Mouse (Mus musculus) forebrain, embryonic 12.5 days (tissue): ENCODE results near the gene Ncstn. TPM values are rescaled to one million over a fixed set of nuclear protein-coding genes. Genes with fewer than 3 reads are reported as not detected.
A peak's percentile ranks its signal among the peaks of the same experiment; 100 is the strongest.

Experiments
- ATAC-seq: fragments of 200-750 bp; cut with Nextera tagmentation; 2 replicates; pipeline ENCODE4 v1.8.0; 2017; ENCODE audit warnings: moderate TSS enrichment; ENCODE audit not compliant: low FRiP score
- H3K27ac ChIP-seq: fragments of 300-500 bp; sonication (generic); 2 replicates; pipeline ENCODE4 v1.5.1; 2016; ENCODE audit warnings: mild to moderate bottlenecking
- H3K27me3 ChIP-seq: fragments of 300-500 bp; sonication (generic); 2 replicates; pipeline ENCODE4 v1.6.1; 2016; ENCODE audit warnings: mild to moderate bottlenecking
- H3K36me3 ChIP-seq: fragments of 300-500 bp; sonication (generic); replicated peaks from 2 replicates; pipeline ENCODE4 v1.6.1; 2016; ENCODE audit warnings: mild to moderate bottlenecking
- H3K4me1 ChIP-seq: fragments of 300-500 bp; sonication (generic); 2 replicates; pipeline ENCODE4 v1.6.1; 2016
- H3K4me2 ChIP-seq: fragments of 300-500 bp; sonication (generic); 2 replicates; pipeline ENCODE4 v1.6.1; 2016; ENCODE audit warnings: mild to moderate bottlenecking, moderate library complexity
- H3K4me3 ChIP-seq: fragments of 300-500 bp; sonication (generic); replicated peaks from 2 replicates; pipeline ENCODE4 v1.5.1; 2016; ENCODE audit warnings: mild to moderate bottlenecking
- H3K9ac ChIP-seq: fragments of 300-500 bp; sonication (generic); 2 replicates; pipeline ENCODE4 v1.6.1; 2016; ENCODE audit warnings: mild to moderate bottlenecking
- H3K9me3 ChIP-seq: fragments of 300-500 bp; sonication (generic); 2 replicates; pipeline ENCODE4 v1.6.1; 2016
- WGBS: fragments of 180-500 bp; shearing (Covaris S2); methylation state at CpG from one replicate; pipeline ENCODE4 v1.1.7; 2016; 5-methylcytosine and 5-hydroxymethylcytosine counted together
- polyA plus RNA-seq: library from polyadenylated mRNA; unstranded; fragments of >200 nt; fragmentation: Nextera tagmentation; extraction: Ambion mirVana; gene quantifications from 2 replicates; pipeline ENCODE4 v1.2.1, GENCODE M21; 2016

Ncstn gene
- polyA plus RNA-seq, 1 experiment from 2014 or later = 111 TPM

DNA sequence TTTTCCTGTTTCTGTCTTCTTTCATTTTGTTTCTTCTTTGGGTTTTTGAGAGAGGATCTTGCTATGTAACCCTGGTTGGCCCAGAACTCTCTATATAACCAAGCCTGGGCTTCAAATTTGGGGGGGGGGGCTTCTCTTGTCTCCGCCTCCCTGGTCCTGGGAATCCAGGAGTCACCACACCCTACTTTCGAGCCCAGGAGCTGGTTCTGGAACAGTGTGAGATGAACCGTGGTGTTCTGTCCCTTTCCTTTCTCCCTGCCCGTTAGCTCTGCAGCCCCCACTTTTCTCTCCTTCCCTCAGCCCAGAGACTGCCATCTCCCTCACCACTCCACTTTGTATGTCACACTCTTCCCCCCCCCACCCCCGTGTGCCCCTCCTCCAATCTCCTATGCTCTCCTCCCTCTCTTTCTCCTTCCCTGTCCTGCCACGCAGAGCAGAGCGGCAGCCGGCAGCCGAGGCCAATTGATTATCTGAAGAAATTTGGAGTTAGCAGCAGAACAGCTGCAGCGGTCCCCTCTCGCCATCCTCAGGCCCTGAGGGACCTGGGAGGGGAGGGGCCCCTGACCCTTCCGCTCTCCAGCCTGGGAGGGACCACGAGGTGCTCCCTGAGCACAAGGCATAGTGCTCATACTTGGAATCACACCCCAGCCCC, 33.3 kb downstream of the Ncstn start:
- Histone ChIP-seq H3K4me3 (no peak overlapping the region), H3K36me3 (0 out of 2 replicates have a peak, but pooled peaks cover 4% of the 10 kb centered on the region), H3K4me1 (peaks cover 58% of the 10 kb centered on the region), H3K9me3 (no peaks in the 10 kb centered on the region), H3K4me2 (peak overlapping the region; percentile 31), H3K27me3 (peaks cover 26% of the 10 kb centered on the region), H3K9ac (0 out of 2 replicates have a peak overlapping the region, but pooled peaks have one; percentile 21), H3K27ac (peak overlapping the region; percentile 88)
- ATAC-seq = peak; percentile 34
- WGBS = 24% methylated on average over 13 of the region's 13 CpGs

DNA sequence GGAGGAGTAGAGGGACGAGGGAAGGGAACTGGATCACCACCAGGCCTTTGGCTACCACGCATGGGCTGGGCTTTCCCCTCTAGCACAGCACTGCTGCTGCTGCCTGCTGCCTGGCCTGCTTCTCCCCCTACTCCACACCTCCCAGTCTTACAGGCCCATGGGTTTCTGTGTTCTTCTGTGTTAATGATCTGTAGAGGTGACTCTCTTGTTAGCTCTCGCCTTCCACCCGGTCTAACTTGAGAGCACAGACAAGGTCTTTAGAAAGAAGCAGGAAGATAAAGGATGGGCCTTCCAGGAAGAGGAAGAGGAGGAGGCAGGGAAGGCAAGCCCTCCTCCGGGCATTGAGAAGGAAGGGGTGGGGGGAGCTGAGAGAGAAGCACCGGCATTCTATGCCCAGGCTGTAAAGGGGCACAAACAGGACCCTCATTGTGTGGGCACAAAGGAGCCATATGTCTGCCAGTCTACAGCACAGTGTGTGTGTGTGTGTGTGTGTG, 34.3 kb downstream of the Ncstn start:
- H3K27ac ChIP-seq = peak overlapping the region; percentile 88
- ATAC-seq = peak; percentile 89
- 0 out of 2 replicates have a peak, but pooled peaks cover 4% of the 10 kb centered on the region for H3K36me3 ChIP-seq
- peak overlapping the region; percentile 1; the same call in 1 of the 2 replicates for H3K9ac ChIP-seq
- H3K4me2 ChIP-seq = peak overlapping the region; percentile 31
- no peaks in the 10 kb centered on the region for H3K9me3 ChIP-seq
- H3K4me1 ChIP-seq = peaks cover 48% of the 10 kb centered on the region
- H3K27me3 ChIP-seq = peaks cover 16% of the 10 kb centered on the region
- H3K4me3 ChIP-seq = no peak overlapping the region
- WGBS = 14% methylated on average over 6 of the region's 6 CpGs

DNA sequence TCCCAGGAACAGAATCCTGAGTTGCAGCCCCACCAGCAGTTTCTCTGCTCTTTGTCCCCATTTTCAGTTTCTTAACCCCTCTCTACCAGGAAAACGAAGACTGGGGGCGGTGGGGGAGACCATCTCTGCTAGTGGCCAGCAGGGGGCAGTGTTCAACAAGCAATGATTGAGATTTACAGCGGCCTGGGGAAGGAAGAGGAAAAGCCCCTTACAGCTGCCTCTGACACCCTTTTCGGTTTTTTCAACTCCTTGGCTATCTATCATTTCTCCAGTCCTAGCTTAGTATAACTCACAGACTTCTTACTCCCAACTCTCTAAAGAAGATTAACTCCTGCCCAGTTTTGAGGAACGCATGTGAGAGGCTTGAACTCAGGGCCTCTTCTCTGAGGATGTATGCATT, 35.7 kb downstream of the Ncstn start:
- H3K4me3 ChIP-seq = no peak overlapping the region
- no peak overlapping the region; the same call in 1 of the 2 replicates for H3K4me2 ChIP-seq
- H3K36me3 ChIP-seq = 0 out of 2 replicates have a peak, but pooled peaks cover 4% of the 10 kb centered on the region
- peak; percentile 39; the same call in 1 of the 2 replicates for ATAC-seq
- WGBS = 11% methylated on average over 5 of the region's 5 CpGs
- peaks cover 37% of the 10 kb centered on the region for H3K4me1 ChIP-seq
- peaks cover 4% of the 10 kb centered on the region; the same call in 1 of the 2 replicates for H3K27me3 ChIP-seq
- no peaks in the 10 kb centered on the region for H3K9me3 ChIP-seq
- peak overlapping the region; percentile 88 for H3K27ac ChIP-seq
- H3K9ac ChIP-seq = no peak overlapping the region

DNA sequence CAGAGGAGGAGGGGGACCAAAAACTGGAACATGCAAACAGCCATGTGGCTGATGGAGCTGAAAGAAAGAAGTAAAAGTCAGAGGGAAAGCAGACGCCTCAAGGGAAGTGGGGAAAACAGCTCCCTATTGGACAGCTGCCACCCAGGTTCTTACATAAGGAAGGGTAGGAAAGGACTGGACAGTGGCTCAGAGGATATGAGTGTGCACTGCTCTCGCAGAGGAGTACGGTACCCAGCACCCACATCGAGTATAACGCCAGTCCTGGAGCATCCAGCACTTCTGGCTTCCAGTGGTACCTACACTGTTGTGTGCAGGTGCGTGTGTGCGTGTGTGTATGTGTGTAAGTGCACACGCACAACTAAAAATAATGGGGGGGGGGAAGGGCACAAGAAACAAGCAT, 36.2 kb downstream of the Ncstn start:
- no peak overlapping the region for H3K27ac ChIP-seq
- WGBS = 69% methylated on average over 8 of the region's 8 CpGs
- H3K27me3 ChIP-seq = no peaks in the 10 kb centered on the region; the same call in 1 of the 2 replicates
- H3K4me1 ChIP-seq = peaks cover 37% of the 10 kb centered on the region
- no peak overlapping the region for H3K9ac ChIP-seq
- H3K4me2 ChIP-seq = no peak overlapping the region
- H3K9me3 ChIP-seq = no peaks in the 10 kb centered on the region
- no peak overlapping the region for H3K4me3 ChIP-seq
- no peaks in the 10 kb centered on the region for H3K36me3 ChIP-seq
- no peak for ATAC-seq

DNA sequence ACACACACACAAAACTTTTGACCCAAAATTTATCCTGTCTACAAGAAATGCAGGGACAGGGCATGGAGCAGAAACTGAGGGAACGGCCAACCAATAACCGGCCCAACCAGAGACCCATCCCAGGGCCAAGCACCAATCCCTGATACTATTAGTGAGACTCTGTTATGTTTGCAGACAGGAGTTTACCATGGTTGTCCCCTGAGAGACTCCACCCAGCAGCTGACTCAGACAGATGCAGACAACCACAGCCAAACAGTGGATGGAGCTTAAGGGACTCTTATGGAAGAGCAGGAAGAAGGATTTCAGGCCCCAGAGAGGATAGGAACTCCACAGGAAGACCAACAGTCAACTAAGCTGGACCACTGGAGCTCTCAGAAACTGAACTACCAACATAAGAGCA, 52.7 kb downstream of the Ncstn start:
- H3K4me1 ChIP-seq = peaks cover 32% of the 10 kb centered on the region
- H3K9me3 ChIP-seq = no peaks in the 10 kb centered on the region
- 95% methylated on average over 2 of the region's 2 CpGs for WGBS
- H3K9ac ChIP-seq = no peak overlapping the region
- H3K36me3 ChIP-seq = no peaks in the 10 kb centered on the region
- no peaks in the 10 kb centered on the region for H3K27me3 ChIP-seq
- H3K4me3 ChIP-seq = no peak overlapping the region
- ATAC-seq = no peak
- H3K4me2 ChIP-seq = no peak overlapping the region
- no peak overlapping the region for H3K27ac ChIP-seq

DNA sequence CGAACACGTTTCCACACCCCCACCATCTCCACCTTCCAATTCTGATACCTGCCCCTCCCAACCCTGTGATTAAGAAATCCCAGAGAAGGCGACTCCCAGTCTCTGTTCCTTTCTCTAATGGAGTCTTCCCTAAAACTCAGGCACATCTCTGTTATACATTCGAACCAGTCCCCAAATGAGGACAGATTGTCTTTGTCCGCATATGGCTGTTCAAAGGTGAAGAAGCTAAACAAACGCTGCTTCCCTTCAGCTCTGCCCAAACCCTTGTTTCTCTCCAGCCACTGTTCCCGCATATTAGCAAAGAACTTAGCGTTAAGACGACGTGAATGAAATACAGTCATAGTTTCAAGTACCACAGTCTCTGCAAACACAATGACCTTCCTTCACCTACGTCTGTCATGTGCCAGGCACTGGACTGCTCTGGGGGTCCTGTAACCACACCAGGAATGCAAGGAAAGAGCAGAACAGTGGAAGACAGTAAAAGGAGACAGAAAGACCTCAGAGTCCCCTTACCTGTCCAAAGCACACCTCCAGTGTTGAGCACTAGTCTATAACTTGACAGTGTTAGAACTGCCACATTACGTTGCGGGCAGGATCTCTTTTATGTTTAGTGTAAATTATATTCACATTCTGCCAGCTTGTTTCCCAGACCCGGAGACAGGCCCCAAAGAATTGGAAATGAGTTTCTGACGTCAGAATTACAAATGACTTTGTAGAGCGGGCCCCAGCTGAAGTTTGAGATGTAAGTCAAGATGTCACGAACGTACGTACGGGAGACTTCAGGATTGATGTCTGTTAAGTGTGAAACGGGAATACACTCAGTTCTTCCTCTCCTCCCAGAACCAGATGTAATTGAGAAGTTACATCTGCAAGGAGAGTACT, 54.0 kb downstream of the Ncstn start, which contains the start of gene Vangl2:
TSS of gene Vangl2 (minus strand) at position 51 of the 882 bp plus-strand sequence.
- peak within 1 kb of the TSS; percentile 97 for H3K4me2 ChIP-seq
- peaks cover 44% of the 10 kb centered on the region for H3K4me1 ChIP-seq
- H3K27ac ChIP-seq = peak within 1 kb of the TSS; percentile 98
- H3K27me3 ChIP-seq = no peaks in the 10 kb centered on the region
- H3K9me3 ChIP-seq = no peaks in the 10 kb centered on the region
- peak within 1 kb of the TSS; percentile 92 for H3K4me3 ChIP-seq
- peak within 1 kb of the TSS; percentile 51; the same call in 1 of the 2 replicates for H3K9ac ChIP-seq
- ATAC-seq = no peak
- WGBS = 29% methylated on average over 21 of the region's 21 CpGs
- H3K36me3 ChIP-seq = 0 out of 2 replicates have a peak, but pooled peaks cover 6% of the 10 kb centered on the region

DNA sequence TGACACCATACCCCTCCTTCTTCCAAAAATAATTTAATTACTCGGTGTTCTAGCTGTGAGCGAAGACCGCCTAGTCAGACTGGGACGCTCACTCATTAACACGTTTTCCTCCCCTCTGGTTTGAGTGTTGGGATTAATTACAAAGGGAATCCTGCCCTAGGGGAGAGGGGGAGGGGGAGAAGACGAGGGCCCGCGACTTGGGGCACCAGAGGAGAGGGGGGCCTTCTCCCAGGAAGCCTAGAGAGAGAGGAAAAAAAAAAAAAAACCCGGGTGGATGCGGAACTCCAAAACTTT, 54.8 kb downstream of the Ncstn start:
- Histone ChIP-seq H3K4me2 (peak overlapping the region; percentile 97), H3K9me3 (no peaks in the 10 kb centered on the region), H3K4me3 (peak overlapping the region; percentile 92), H3K27me3 (no peaks in the 10 kb centered on the region), H3K27ac (peak overlapping the region; percentile 98), H3K9ac (peak overlapping the region; percentile 51; the same call in 1 of the 2 replicates), H3K4me1 (peaks cover 52% of the 10 kb centered on the region), H3K36me3 (0 out of 2 replicates have a peak, but pooled peaks cover 8% of the 10 kb centered on the region)
- WGBS = 1% methylated on average over 10 of the region's 10 CpGs
- peak; percentile 70 for ATAC-seq

DNA sequence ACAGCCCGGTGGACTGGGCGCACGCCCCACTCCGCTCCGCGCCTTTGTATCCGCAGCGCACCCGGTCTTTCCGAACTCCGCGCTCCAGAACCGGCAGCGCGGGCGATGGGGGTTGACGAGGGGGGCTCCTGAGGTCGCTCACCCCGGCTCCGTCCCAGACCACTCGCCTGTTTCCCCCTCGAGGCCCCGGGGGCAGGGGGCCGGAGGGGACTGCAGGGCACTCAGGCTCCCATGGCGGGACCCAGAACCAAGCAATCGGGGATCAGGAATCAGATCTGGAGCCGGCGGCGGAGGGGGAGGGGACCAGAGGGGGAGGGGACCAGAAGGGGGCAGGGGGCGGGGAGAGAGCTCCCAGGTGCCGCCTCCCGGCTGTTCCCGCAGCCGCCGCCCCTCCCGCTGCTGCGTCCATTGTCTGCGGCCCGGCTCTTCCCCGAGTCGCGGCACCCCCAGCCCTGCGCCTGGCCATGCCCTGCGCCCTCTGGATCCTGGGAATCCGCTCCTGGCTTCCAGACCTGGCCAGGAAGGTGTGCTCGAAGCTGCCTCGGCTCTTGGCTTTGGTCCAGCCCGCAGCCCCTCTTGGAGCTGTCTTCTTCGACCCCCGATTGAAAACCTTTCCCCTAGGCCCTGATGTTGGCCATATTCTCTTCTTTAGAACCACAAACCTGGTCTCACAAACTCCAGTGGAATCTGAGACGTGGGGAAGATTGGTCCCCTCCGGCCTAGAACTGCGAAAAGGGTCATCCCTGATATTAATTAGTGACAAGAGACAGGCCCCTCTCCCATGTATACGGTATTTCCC, 55.4 kb downstream of the Ncstn start:
- peaks cover 57% of the 10 kb centered on the region for H3K4me1 ChIP-seq
- no peaks in the 10 kb centered on the region for H3K9me3 ChIP-seq
- H3K9ac ChIP-seq = peak overlapping the region; percentile 97
- H3K4me3 ChIP-seq = peak overlapping the region; percentile 92
- peaks cover 10% of the 10 kb centered on the region for H3K36me3 ChIP-seq
- no peaks in the 10 kb centered on the region for H3K27me3 ChIP-seq
- under 1% methylated on average over 50 of the region's 54 CpGs for WGBS
- peak overlapping the region; percentile 97 for H3K4me2 ChIP-seq
- peak overlapping the region; percentile 98 for H3K27ac ChIP-seq
- peak; percentile 89 for ATAC-seq

DNA sequence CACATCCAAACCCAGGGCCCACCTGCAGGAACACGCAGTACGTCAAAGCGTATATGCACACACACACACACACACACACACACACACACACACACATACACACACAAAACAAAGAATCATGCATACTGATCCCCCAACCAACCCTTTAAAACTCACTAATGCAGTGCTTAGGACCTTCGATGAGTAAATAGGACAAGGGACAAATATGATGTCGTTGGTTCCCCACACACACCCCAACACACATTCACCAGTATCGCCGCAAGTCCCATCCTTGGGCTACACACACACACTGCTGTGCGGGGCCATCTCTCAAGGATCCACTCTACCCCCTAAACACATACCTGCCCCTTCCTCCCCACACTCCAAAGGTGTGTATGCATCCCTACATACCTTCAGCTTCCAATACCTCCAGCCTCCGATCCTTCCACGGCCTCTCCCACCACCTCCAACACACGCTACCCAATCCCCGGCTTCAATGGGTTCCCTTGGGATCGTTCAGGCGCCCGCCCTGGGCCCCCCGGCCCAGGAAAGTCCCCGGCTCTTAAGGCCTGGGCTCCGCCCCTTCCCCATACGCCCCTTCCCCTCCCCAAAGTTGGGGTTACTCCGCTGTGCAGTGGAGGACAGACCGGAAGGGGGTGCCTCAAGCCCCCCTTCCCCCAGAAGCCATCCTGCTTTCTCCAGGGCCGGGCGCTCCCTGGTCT, 56.2 kb downstream of the Ncstn start:
- Histone ChIP-seq H3K27ac (peak overlapping the region; percentile 98), H3K4me2 (peak overlapping the region; percentile 97), H3K36me3 (peaks cover 18% of the 10 kb centered on the region), H3K4me3 (peak overlapping the region; percentile 92), H3K4me1 (peaks cover 66% of the 10 kb centered on the region), H3K27me3 (no peaks in the 10 kb centered on the region), H3K9me3 (no peaks in the 10 kb centered on the region), H3K9ac (peak overlapping the region; percentile 97)
- WGBS = 1% methylated on average over 23 of the region's 23 CpGs
- peak; percentile 63 for ATAC-seq

DNA sequence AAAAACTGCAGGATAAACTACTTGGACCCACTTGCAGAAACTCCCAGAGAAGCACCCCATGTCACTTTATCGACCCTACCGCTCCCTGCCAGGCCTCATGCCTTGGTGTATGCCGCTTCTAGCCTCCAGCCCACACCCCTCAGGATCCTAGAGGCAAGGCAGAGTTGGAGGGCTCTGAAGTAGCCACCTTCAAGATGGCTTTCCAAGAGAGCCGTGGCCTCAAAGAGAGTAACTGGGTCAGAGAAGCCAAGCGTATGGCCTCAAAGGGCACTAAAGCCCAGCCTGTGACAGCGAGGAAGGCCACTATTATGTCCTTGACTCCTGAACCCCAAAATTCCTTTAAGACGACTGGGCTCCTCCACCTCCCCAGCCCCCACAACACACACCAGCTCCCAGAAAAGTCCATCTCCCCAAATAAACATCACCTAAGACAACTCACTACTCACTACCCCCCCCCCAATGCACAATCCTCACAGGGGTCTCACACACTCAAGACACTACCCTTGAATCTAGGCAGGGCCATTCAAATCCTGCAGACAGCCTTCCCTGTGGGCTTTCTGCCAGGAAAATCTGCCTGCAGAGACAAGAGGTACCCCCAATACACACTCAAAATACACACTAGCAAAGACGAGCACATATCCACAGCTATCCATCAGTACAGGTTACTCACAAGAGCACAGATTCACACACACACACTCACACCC, 57.2 kb downstream of the Ncstn start:
- Histone ChIP-seq H3K27me3 (no peaks in the 10 kb centered on the region), H3K9me3 (no peaks in the 10 kb centered on the region), H3K36me3 (peaks cover 25% of the 10 kb centered on the region), H3K4me2 (peak overlapping the region; percentile 97), H3K4me1 (peaks cover 74% of the 10 kb centered on the region), H3K4me3 (peak overlapping the region; percentile 92), H3K27ac (peak overlapping the region; percentile 98), H3K9ac (peak overlapping the region; percentile 97)
- WGBS = 23% methylated on average over 8 of the region's 8 CpGs
- no peak for ATAC-seq
